ENCODE assay signal across 18 mouse cellular contexts in genomic region chr13:102108916-102109315, GRCm38 (mm10).
"Had no signal": no experiment of that assay in that cellular context is flagged by ENCODE, and none has a peak within 500 bp of the region (broad histone marks: within the 10 kb centered on the region; RNA-seq: fewer than 3 reads in every experiment).

No protein-coding gene starts in this region.

- ATAC-seq: liver, postnatal 0 days; lung, postnatal 0 days; midbrain, embryonic 16.5 days had no signal

- DNase-seq: kidney, postnatal 10 days; kidney, postnatal 4 days; left cerebral cortex, postnatal 4 days; liver, postnatal 0 days; lung, embryonic 14.5 days; thymus, adult 18-20 months; thymus, postnatal 36 days had no signal

- H3K4me3 ChIP-seq: kidney, embryonic 15.5 days; limb, embryonic 12.5 days; limb, embryonic 15.5 days; midbrain, embryonic 12.5 days; neural tube, embryonic 12.5 days; neural tube, embryonic 15.5 days had no signal

- H3K9me3 ChIP-seq: kidney, embryonic 15.5 days; limb, embryonic 12.5 days; limb, embryonic 15.5 days; midbrain, embryonic 12.5 days; neural tube, embryonic 12.5 days; neural tube, embryonic 15.5 days had no signal

- H3K4me1 ChIP-seq: kidney, embryonic 15.5 days; limb, embryonic 12.5 days; limb, embryonic 15.5 days; midbrain, embryonic 12.5 days; neural tube, embryonic 12.5 days; neural tube, embryonic 15.5 days had no signal

- H3K27ac ChIP-seq: kidney, embryonic 15.5 days; limb, embryonic 12.5 days; limb, embryonic 15.5 days; liver, embryonic 14.5 days; macrophage; midbrain, embryonic 12.5 days; neural tube, embryonic 12.5 days; neural tube, embryonic 15.5 days had no signal

- H3K9ac ChIP-seq: kidney, embryonic 15.5 days; limb, embryonic 12.5 days; limb, embryonic 15.5 days; liver, embryonic 14.5 days; liver, postnatal 0 days; lung, embryonic 14.5 days; midbrain, embryonic 12.5 days; neural tube, embryonic 12.5 days; neural tube, embryonic 15.5 days had no signal

- H3K4me2 ChIP-seq: kidney, embryonic 15.5 days; limb, embryonic 12.5 days; limb, embryonic 15.5 days; liver, embryonic 11.5 days; lung, embryonic 14.5 days; midbrain, embryonic 12.5 days; neural tube, embryonic 12.5 days; neural tube, embryonic 15.5 days had no signal

- H3K36me3 ChIP-seq: kidney, embryonic 15.5 days; limb, embryonic 12.5 days; limb, embryonic 15.5 days; midbrain, embryonic 12.5 days; neural tube, embryonic 12.5 days; neural tube, embryonic 15.5 days had no signal

- H3K27me3 ChIP-seq: kidney, embryonic 15.5 days; limb, embryonic 12.5 days; limb, embryonic 15.5 days; midbrain, embryonic 12.5 days; neural tube, embryonic 12.5 days; neural tube, embryonic 15.5 days had no signal
